Mouse (Mus musculus): ENCODE measurements around the gene Ugt1a6a. TPM values are rescaled to one million over a fixed set of nuclear protein-coding genes. Genes with fewer than 3 reads are reported as not detected.

Ugt1a6a gene
- polyA plus RNA-seq, 1 experiment from 2014 or later, result 0.48 TPM

GRCm38 (mm10) chr1:88216551-88216950, 81.9 kb downstream of the Ugt1a6a start:
- H3K4me2 ChIP-seq (ENCODE audit: low read depth, low read length), result no peak overlapping the region
- no peaks in the 10 kb centered on the region for H3K36me3 ChIP-seq (replicated peaks; ENCODE audit: control insufficient read depth, insufficient read depth, low read depth, low read length)
- ATAC-seq (replicated peaks; ENCODE audit: insufficient number of reproducible peaks, low FRiP score, low TSS enrichment, low read depth) (no peak), DNase-seq (ENCODE audit: low spot score) (peak; percentile 0)
- WGBS, result 55% methylated on average over 2 of the region's 2 CpGs
- no peaks in the 10 kb centered on the region for H3K27me3 ChIP-seq (ENCODE audit: control insufficient read depth, insufficient read depth, low read length)
- H3K4me1 ChIP-seq (ENCODE audit: control insufficient read depth, insufficient read depth, low read length), result no peaks in the 10 kb centered on the region
- peaks cover 49% of the 10 kb centered on the region for H3K9me3 ChIP-seq (replicated peaks; ENCODE audit: control insufficient read depth, low read length)
- no peak overlapping the region for H3K4me3 ChIP-seq (ENCODE audit: low read depth, low read length)
- H3K9ac ChIP-seq (replicated peaks; ENCODE audit: low read length), result no peak overlapping the region
- no peak overlapping the region for H3K27ac ChIP-seq (replicated peaks; ENCODE audit: low read depth, low read length)

DNA sequence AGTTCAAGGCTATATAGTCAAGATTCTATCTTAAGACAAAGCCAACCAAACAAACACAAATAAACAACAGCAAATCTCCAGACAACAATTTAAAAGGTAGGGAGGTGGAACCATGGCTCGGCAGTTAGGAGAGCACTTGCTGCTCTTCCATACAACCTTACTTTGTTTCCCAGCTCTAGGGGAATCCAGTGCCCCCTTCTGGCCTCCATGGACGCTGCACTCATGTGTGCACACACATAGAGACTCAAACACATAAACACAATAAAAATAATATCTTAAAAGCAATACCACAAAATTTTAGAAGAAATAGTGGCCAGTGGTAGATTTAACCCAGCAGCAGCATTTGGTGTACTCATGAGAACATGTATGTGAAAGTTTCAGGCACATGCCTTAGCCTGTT, 82.5 kb downstream of the Ugt1a6a start:
- ATAC-seq (replicated peaks; ENCODE audit: insufficient number of reproducible peaks, low FRiP score, low TSS enrichment, low read depth), result no peak
- H3K4me1 ChIP-seq (ENCODE audit: control insufficient read depth, insufficient read depth, low read length), result no peaks in the 10 kb centered on the region
- no peak overlapping the region for H3K4me3 ChIP-seq (ENCODE audit: low read depth, low read length)
- H3K27ac ChIP-seq (replicated peaks; ENCODE audit: low read depth, low read length), result no peak overlapping the region
- no peaks in the 10 kb centered on the region for H3K36me3 ChIP-seq (replicated peaks; ENCODE audit: control insufficient read depth, insufficient read depth, low read depth, low read length)
- peaks cover 43% of the 10 kb centered on the region for H3K9me3 ChIP-seq (replicated peaks; ENCODE audit: control insufficient read depth, low read length)
- H3K4me2 ChIP-seq (ENCODE audit: low read depth, low read length), result no peak overlapping the region
- no peaks in the 10 kb centered on the region for H3K27me3 ChIP-seq (ENCODE audit: control insufficient read depth, insufficient read depth, low read length)
- 62% methylated on average over 2 of the region's 2 CpGs for WGBS
- no peak overlapping the region for H3K9ac ChIP-seq (replicated peaks; ENCODE audit: low read length)
- DNase-seq (ENCODE audit: low spot score), result peak; percentile 0

DNA sequence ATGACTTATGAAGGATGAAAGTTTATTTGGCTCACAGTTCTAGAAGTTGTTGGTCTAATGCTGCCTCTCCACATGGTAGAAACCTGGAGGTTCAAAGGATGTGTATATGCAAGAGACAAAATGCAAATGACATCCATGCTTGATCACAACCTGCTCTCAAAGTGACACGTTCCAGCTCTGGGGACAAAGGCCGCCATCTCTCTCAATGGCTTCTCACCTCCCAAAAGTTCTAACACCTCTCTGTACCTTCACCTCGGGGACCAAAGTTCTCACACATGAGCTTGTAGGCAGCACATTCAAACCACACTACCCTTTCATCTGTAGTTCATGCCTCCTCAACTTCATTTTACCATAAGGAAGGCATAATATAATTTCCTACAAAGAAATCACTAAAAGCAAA, 83.0 kb downstream of the Ugt1a6a start:
- DNase-seq (ENCODE audit: low spot score), result peak; percentile 2
- WGBS, result 41% methylated on average over 3 of the region's 3 CpGs
- peaks cover 39% of the 10 kb centered on the region for H3K9me3 ChIP-seq (replicated peaks; ENCODE audit: control insufficient read depth, low read length)

DNA sequence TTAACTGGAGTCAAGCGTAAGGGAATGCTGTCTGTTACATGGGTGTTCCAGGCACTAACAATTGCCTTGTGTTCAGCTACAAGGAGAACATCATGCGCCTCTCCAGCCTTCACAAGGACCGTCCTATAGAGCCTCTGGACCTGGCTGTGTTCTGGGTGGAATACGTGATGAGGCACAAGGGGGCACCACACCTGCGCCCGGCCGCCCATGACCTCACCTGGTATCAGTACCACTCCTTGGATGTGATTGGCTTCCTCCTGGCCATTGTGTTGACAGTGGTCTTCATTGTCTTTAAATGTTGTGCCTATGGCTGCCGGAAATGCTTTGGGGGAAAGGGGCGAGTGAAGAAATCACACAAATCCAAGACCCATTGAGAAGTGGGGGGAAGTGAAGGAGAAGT, 83.4 kb downstream of the Ugt1a6a start:
- Histone ChIP-seq H3K27ac (replicated peaks; ENCODE audit: low read depth, low read length) (no peak overlapping the region), H3K9ac (replicated peaks; ENCODE audit: low read length) (no peak overlapping the region), H3K27me3 (ENCODE audit: control insufficient read depth, insufficient read depth, low read length) (no peaks in the 10 kb centered on the region), H3K36me3 (replicated peaks; ENCODE audit: control insufficient read depth, insufficient read depth, low read depth, low read length) (no peaks in the 10 kb centered on the region), H3K4me2 (ENCODE audit: low read depth, low read length) (no peak overlapping the region), H3K4me1 (ENCODE audit: control insufficient read depth, insufficient read depth, low read length) (no peaks in the 10 kb centered on the region), H3K9me3 (replicated peaks; ENCODE audit: control insufficient read depth, low read length) (peaks cover 37% of the 10 kb centered on the region), H3K4me3 (ENCODE audit: low read depth, low read length) (no peak overlapping the region)
- WGBS, result 74% methylated on average over 9 of the region's 9 CpGs
- no peak for ATAC-seq (replicated peaks; ENCODE audit: insufficient number of reproducible peaks, low FRiP score, low TSS enrichment, low read depth)
- DNase-seq (ENCODE audit: low spot score), result peak; percentile 2

More for the DNA sequence above, 83.0 kb downstream of the Ugt1a6a start:
- H3K36me3 ChIP-seq (replicated peaks; ENCODE audit: control insufficient read depth, insufficient read depth, low read depth, low read length), result no peaks in the 10 kb centered on the region
- no peak overlapping the region for H3K4me3 ChIP-seq (ENCODE audit: low read depth, low read length)
- no peak overlapping the region for H3K9ac ChIP-seq (replicated peaks; ENCODE audit: low read length)
- H3K27ac ChIP-seq (replicated peaks; ENCODE audit: low read depth, low read length), result no peak overlapping the region
- no peak overlapping the region for H3K4me2 ChIP-seq (ENCODE audit: low read depth, low read length)
- H3K27me3 ChIP-seq (ENCODE audit: control insufficient read depth, insufficient read depth, low read length), result no peaks in the 10 kb centered on the region
- no peak for ATAC-seq (replicated peaks; ENCODE audit: insufficient number of reproducible peaks, low FRiP score, low TSS enrichment, low read depth)
- no peaks in the 10 kb centered on the region for H3K4me1 ChIP-seq (ENCODE audit: control insufficient read depth, insufficient read depth, low read length)

DNA sequence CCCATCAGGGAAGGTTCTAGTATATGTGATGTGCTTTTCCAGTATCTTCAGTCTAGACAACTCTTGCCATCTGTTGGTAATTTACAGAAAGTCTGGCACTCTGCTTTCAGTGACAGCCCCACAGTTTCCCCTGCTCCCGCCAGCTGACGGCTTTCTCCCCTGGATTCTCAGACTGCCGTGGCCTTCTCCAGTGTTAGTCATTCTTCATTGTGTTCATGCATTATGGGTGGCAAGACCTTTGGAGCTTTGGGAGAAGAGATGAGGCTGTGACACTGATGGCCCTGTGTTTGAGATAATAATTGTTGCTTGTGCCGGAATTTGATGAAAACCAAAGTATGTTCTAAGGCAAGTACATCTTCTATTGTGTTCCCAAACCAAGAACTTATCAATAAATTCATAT, 84.0 kb downstream of the Ugt1a6a start:
- H3K4me1 ChIP-seq (ENCODE audit: control insufficient read depth, insufficient read depth, low read length), result no peaks in the 10 kb centered on the region
- no peak overlapping the region for H3K27ac ChIP-seq (replicated peaks; ENCODE audit: low read depth, low read length)
- H3K9ac ChIP-seq (replicated peaks; ENCODE audit: low read length), result no peak overlapping the region
- ATAC-seq (replicated peaks; ENCODE audit: insufficient number of reproducible peaks, low FRiP score, low TSS enrichment, low read depth) (no peak), DNase-seq (ENCODE audit: low spot score) (peak; percentile 17)
- H3K4me3 ChIP-seq (ENCODE audit: low read depth, low read length), result no peak overlapping the region
- 49% methylated on average over 4 of the region's 4 CpGs for whole genome bisulfite sequencing
- H3K4me2 ChIP-seq (ENCODE audit: low read depth, low read length), result no peak overlapping the region
- H3K9me3 ChIP-seq (replicated peaks; ENCODE audit: control insufficient read depth, low read length), result peaks cover 36% of the 10 kb centered on the region
- H3K27me3 ChIP-seq (ENCODE audit: control insufficient read depth, insufficient read depth, low read length), result no peaks in the 10 kb centered on the region
- H3K36me3 ChIP-seq (replicated peaks; ENCODE audit: control insufficient read depth, insufficient read depth, low read depth, low read length), result no peaks in the 10 kb centered on the region

- H3K36me3 ChIP-seq (replicated peaks; ENCODE audit: control insufficient read depth, insufficient read depth, low read depth, low read length), result no peaks in the 10 kb centered on the region
- WGBS, result 24% methylated on average over 1 of the region's 1 CpGs
- no peak overlapping the region for H3K9ac ChIP-seq (replicated peaks; ENCODE audit: low read length)
- H3K4me2 ChIP-seq (ENCODE audit: low read depth, low read length), result no peak overlapping the region
- DNase-seq (ENCODE audit: low spot score) (peak; percentile 5), ATAC-seq (replicated peaks; ENCODE audit: insufficient number of reproducible peaks, low FRiP score, low TSS enrichment, low read depth) (no peak)
- peaks cover 31% of the 10 kb centered on the region for H3K9me3 ChIP-seq (replicated peaks; ENCODE audit: control insufficient read depth, low read length)
- H3K27me3 ChIP-seq (ENCODE audit: control insufficient read depth, insufficient read depth, low read length), result no peaks in the 10 kb centered on the region
- no peak overlapping the region for H3K4me3 ChIP-seq (ENCODE audit: low read depth, low read length)
- H3K27ac ChIP-seq (replicated peaks; ENCODE audit: low read depth, low read length), result no peak overlapping the region
- no peaks in the 10 kb centered on the region for H3K4me1 ChIP-seq (ENCODE audit: control insufficient read depth, insufficient read depth, low read length)
Observed at GRCm38 (mm10) chr1:88219054-88219453, 84.4 kb downstream of the Ugt1a6a start.

DNA sequence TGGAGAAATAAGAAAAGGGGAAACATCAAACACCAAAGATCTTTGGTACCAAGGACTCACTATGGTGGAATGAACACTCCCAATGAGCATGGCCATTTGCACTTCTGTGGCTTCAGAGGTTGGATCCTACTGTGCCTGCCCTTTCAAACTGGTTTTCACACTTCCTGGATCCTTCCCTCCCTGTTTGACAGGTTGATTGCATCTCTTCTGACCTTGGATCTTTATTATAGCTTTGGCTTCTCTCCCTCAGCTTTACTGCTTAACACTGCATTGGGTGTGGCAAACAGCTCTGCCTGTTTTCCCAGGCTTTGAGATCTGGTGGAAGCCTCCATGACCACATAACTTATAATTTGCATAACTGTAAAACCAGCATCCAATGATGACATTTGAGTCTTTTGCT, 85.7 kb downstream of the Ugt1a6a start:
- Histone ChIP-seq H3K9me3 (replicated peaks; ENCODE audit: control insufficient read depth, low read length) (peaks cover 22% of the 10 kb centered on the region), H3K4me3 (ENCODE audit: low read depth, low read length) (no peak overlapping the region), H3K9ac (replicated peaks; ENCODE audit: low read length) (no peak overlapping the region), H3K27ac (replicated peaks; ENCODE audit: low read depth, low read length) (no peak overlapping the region), H3K4me1 (ENCODE audit: control insufficient read depth, insufficient read depth, low read length) (no peaks in the 10 kb centered on the region), H3K4me2 (ENCODE audit: low read depth, low read length) (no peak overlapping the region), H3K36me3 (replicated peaks; ENCODE audit: control insufficient read depth, insufficient read depth, low read depth, low read length) (no peaks in the 10 kb centered on the region), H3K27me3 (ENCODE audit: control insufficient read depth, insufficient read depth, low read length) (no peaks in the 10 kb centered on the region)
- no peak for ATAC-seq (replicated peaks; ENCODE audit: insufficient number of reproducible peaks, low FRiP score, low TSS enrichment, low read depth)
- no peak for DNase-seq (ENCODE audit: low spot score)

- H3K4me1 ChIP-seq (ENCODE audit: control insufficient read depth, insufficient read depth, low read length), result no peaks in the 10 kb centered on the region
- 55% methylated on average over 2 of the region's 2 CpGs for WGBS
- H3K9me3 ChIP-seq (replicated peaks; ENCODE audit: control insufficient read depth, low read length), result peaks cover 23% of the 10 kb centered on the region
- no peak overlapping the region for H3K4me2 ChIP-seq (ENCODE audit: low read depth, low read length)
- no peaks in the 10 kb centered on the region for H3K27me3 ChIP-seq (ENCODE audit: control insufficient read depth, insufficient read depth, low read length)
- no peak overlapping the region for H3K9ac ChIP-seq (replicated peaks; ENCODE audit: low read length)
- ATAC-seq (replicated peaks; ENCODE audit: insufficient number of reproducible peaks, low FRiP score, low TSS enrichment, low read depth) (no peak), DNase-seq (ENCODE audit: low spot score) (no peak)
- no peak overlapping the region for H3K4me3 ChIP-seq (ENCODE audit: low read depth, low read length)
- no peak overlapping the region for H3K27ac ChIP-seq (replicated peaks; ENCODE audit: low read depth, low read length)
- no peaks in the 10 kb centered on the region for H3K36me3 ChIP-seq (replicated peaks; ENCODE audit: control insufficient read depth, insufficient read depth, low read depth, low read length)
Observed at GRCm38 (mm10) chr1:88222216-88222615, 87.6 kb downstream of the Ugt1a6a start.

All from embryonic facial prominence, embryonic 11.5 days (tissue).